Mouse (Mus musculus) stomach, embryonic 14.5 days (tissue): ENCODE measurements around the gene Prkag2. TPM values are rescaled to one million over a fixed set of nuclear protein-coding genes. Genes with fewer than 3 reads are reported as not detected.

Source experiments
- ATAC-seq: fragments of 200-750 bp; cut with Nextera tagmentation; 2 replicates; pipeline ENCODE4 v1.8.0; 2017; ENCODE audit warnings: low read depth, moderate TSS enrichment; ENCODE audit not compliant: insufficient number of reproducible peaks, insufficient read depth, low FRiP score
- H3K27ac ChIP-seq: fragments of 300-500 bp; sonication (generic); 2 replicates; pipeline ENCODE4 v1.5.1; 2014; ENCODE audit warnings: mild to moderate bottlenecking, low read length, moderate library complexity, mixed read lengths
- H3K27me3 ChIP-seq: fragments of 300-500 bp; sonication (generic); 2 replicates; pipeline ENCODE4 v1.6.1; 2014; ENCODE audit warnings: low read length, control low read depth, mixed read lengths; ENCODE audit not compliant: control insufficient read depth, insufficient read depth
- H3K36me3 ChIP-seq: fragments of 300-500 bp; sonication (generic); 2 replicates; pipeline ENCODE4 v1.6.1; 2014; ENCODE audit warnings: mild to moderate bottlenecking, control low read depth, low read length, moderate library complexity, mixed read lengths; ENCODE audit not compliant: control insufficient read depth, insufficient read depth
- H3K4me1 ChIP-seq: fragments of 300-500 bp; sonication (generic); 2 replicates; pipeline ENCODE4 v1.6.1; 2014; ENCODE audit warnings: low read length, control low read depth, mixed read lengths; ENCODE audit not compliant: control insufficient read depth, insufficient read depth
- H3K4me2 ChIP-seq: fragments of 300-500 bp; sonication (generic); replicated peaks from 2 replicates; pipeline ENCODE4 v1.6.1; 2014; ENCODE audit warnings: low read depth, low read length, control low read depth
- H3K4me3 ChIP-seq: fragments of 300-500 bp; sonication (generic); 2 replicates; pipeline ENCODE4 v1.5.1; 2014; ENCODE audit warnings: low read depth, low read length, control low read depth
- H3K9ac ChIP-seq: fragments of 300-500 bp; sonication (generic); replicated peaks from 2 replicates; pipeline ENCODE4 v1.6.1; 2014; ENCODE audit warnings: low read depth, mild to moderate bottlenecking, control low read depth, low read length, moderate library complexity, mixed read lengths
- H3K9me3 ChIP-seq: fragments of 300-500 bp; sonication (generic); 2 replicates; pipeline ENCODE4 v1.6.1; 2016; ENCODE audit warnings: low read depth, low read length, control low read depth; ENCODE audit not compliant: control insufficient read depth
- WGBS: fragments of 180-500 bp; shearing (Covaris S2); extraction: QIAGEN DNeasy Blood & Tissue Kit; methylation state at CpG from one replicate; pipeline ENCODE4 v1.1.7; 2014; 5-methylcytosine and 5-hydroxymethylcytosine counted together
- polyA plus RNA-seq: library from polyadenylated mRNA; unstranded; fragments of >200 nt; fragmentation: Nextera tagmentation; extraction: Ambion mirVana; gene quantifications from 2 replicates; pipeline ENCODE4 v1.2.1, GENCODE M21; 2014

The Prkag2 gene
- polyA plus RNA-seq, 1 experiment from 2014 or later: 54.7 TPM

- H3K9me3 ChIP-seq: no peaks in the 10 kb centered on the region
- 76% methylated on average over 3 of the region's 3 CpGs for WGBS
Measured at GRCm38 (mm10) chr5:24959758-24960157, 140.7 kb downstream of the Prkag2 start.

GRCm38 (mm10) chr5:24958596-24958995, 141.8 kb downstream of the Prkag2 start:
- ATAC-seq: no peak
- WGBS: 87% methylated on average over 5 of the region's 5 CpGs
- no peaks in the 10 kb centered on the region for H3K27me3 ChIP-seq

More at GRCm38 (mm10) chr5:24959758-24960157, 140.7 kb downstream of the Prkag2 start:
- H3K27ac ChIP-seq: no peak overlapping the region
- H3K36me3 ChIP-seq: no peaks in the 10 kb centered on the region
- no peak for ATAC-seq
- no peaks in the 10 kb centered on the region for H3K27me3 ChIP-seq
- H3K4me3 ChIP-seq: no peak overlapping the region
- H3K4me2 ChIP-seq: no peak overlapping the region
- no peaks in the 10 kb centered on the region for H3K4me1 ChIP-seq
- no peak overlapping the region for H3K9ac ChIP-seq

GRCm38 (mm10) chr5:24956891-24957290, 143.6 kb downstream of the Prkag2 start:
- no peak overlapping the region for H3K9ac ChIP-seq
- no peak overlapping the region for H3K4me3 ChIP-seq
- H3K9me3 ChIP-seq: no peaks in the 10 kb centered on the region
- H3K27me3 ChIP-seq: no peaks in the 10 kb centered on the region
- no peak overlapping the region for H3K27ac ChIP-seq
- H3K4me1 ChIP-seq: no peaks in the 10 kb centered on the region
- H3K36me3 ChIP-seq: no peaks in the 10 kb centered on the region
- WGBS: 91% methylated on average over 7 of the region's 7 CpGs
- ATAC-seq: no peak
- H3K4me2 ChIP-seq: no peak overlapping the region

More at GRCm38 (mm10) chr5:24958596-24958995, 141.8 kb downstream of the Prkag2 start:
- Histone ChIP-seq H3K9me3 (no peaks in the 10 kb centered on the region), H3K36me3 (no peaks in the 10 kb centered on the region), H3K27ac (no peak overlapping the region), H3K9ac (no peak overlapping the region), H3K4me1 (no peaks in the 10 kb centered on the region), H3K4me2 (no peak overlapping the region), H3K4me3 (no peak overlapping the region)

DNA sequence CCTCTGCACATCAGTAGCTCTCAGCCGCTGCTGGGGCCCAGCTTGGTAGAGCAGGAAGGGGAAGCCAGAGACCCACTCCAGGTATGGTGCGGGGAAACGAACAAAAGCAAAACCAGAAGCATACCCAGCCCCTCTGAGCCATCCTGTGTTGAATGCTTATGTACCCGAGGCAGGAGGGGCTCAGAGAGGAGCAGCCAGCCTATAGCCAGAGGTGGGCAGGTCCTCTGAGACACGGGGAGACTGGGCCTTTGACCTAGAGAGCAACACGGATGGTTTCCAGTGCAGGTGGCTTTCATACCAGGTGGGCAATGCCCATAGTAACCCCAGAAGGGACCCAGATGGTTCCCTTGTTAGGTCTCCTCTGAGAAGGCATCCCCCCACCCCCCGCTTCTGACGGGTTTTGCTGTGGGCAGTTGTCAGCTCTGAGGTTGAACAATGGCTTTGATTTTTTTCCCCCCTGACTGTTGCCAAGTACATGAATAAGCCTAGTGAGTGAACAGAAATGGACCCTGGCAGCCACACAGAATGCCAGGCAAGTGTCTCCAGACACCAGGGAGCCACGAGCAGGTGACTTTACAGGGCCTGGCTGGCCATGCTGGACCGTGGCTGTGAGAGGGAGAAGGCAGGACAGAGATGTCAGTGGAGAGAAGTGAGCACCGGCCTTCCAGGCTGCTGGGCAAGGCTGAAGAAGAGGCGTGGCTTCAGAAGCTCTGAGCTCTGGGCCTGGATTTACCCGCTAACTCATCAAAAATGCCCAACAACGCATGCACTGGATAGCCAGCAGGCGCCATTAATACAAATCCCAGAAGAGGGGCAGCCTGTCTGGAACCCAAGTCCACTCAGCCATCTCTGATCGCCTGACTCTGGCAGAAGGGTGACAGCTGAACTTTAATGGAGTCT, 147.3 kb downstream of the Prkag2 start:
- Histone ChIP-seq H3K27me3 (no peaks in the 10 kb centered on the region), H3K36me3 (no peaks in the 10 kb centered on the region), H3K4me1 (no peaks in the 10 kb centered on the region), H3K27ac (no peak overlapping the region), H3K9ac (no peak overlapping the region), H3K4me2 (no peak overlapping the region), H3K4me3 (no peak overlapping the region), H3K9me3 (no peaks in the 10 kb centered on the region)
- no peak for ATAC-seq
- WGBS: 71% methylated on average over 16 of the region's 16 CpGs

- ATAC-seq: no peak
- Histone ChIP-seq H3K36me3 (no peaks in the 10 kb centered on the region), H3K9me3 (no peaks in the 10 kb centered on the region), H3K27ac (no peak overlapping the region), H3K27me3 (no peaks in the 10 kb centered on the region), H3K4me2 (no peak overlapping the region), H3K4me3 (no peak overlapping the region), H3K9ac (no peak overlapping the region), H3K4me1 (no peaks in the 10 kb centered on the region)
- 61% methylated on average over 6 of the region's 6 CpGs for WGBS
Measured at GRCm38 (mm10) chr5:24952212-24952611, 148.2 kb downstream of the Prkag2 start.

- Histone ChIP-seq H3K27me3 (no peaks in the 10 kb centered on the region), H3K27ac (no peak overlapping the region), H3K36me3 (no peaks in the 10 kb centered on the region), H3K4me1 (no peaks in the 10 kb centered on the region), H3K4me2 (no peak overlapping the region), H3K9ac (no peak overlapping the region), H3K9me3 (no peaks in the 10 kb centered on the region), H3K4me3 (no peak overlapping the region)
- 78% methylated on average over 7 of the region's 7 CpGs for WGBS
- no peak for ATAC-seq
Measured at GRCm38 (mm10) chr5:24950891-24951574, 149.4 kb downstream of the Prkag2 start.

- H3K27ac ChIP-seq: no peak overlapping the region
- no peak for ATAC-seq
- no peaks in the 10 kb centered on the region for H3K4me1 ChIP-seq
- H3K36me3 ChIP-seq: no peaks in the 10 kb centered on the region
- H3K9ac ChIP-seq: no peak overlapping the region
- no peaks in the 10 kb centered on the region for H3K9me3 ChIP-seq
- H3K4me3 ChIP-seq: no peak overlapping the region
- H3K27me3 ChIP-seq: no peaks in the 10 kb centered on the region
- WGBS: 69% methylated on average over 6 of the region's 6 CpGs
- H3K4me2 ChIP-seq: no peak overlapping the region
Measured at GRCm38 (mm10) chr5:24950039-24950438, 150.4 kb downstream of the Prkag2 start.

GRCm38 (mm10) chr5:24938046-24938822, 162.2 kb downstream of the Prkag2 start:
- no peaks in the 10 kb centered on the region for H3K36me3 ChIP-seq
- no peak overlapping the region for H3K27ac ChIP-seq
- no peaks in the 10 kb centered on the region for H3K9me3 ChIP-seq
- H3K9ac ChIP-seq: no peak overlapping the region
- 62% methylated on average over 5 of the region's 5 CpGs for WGBS
- no peak overlapping the region for H3K4me2 ChIP-seq
- H3K27me3 ChIP-seq: no peaks in the 10 kb centered on the region
- no peak for ATAC-seq
- H3K4me3 ChIP-seq: no peak overlapping the region
- no peaks in the 10 kb centered on the region for H3K4me1 ChIP-seq
